Mouse (Mus musculus) neural tube, embryonic 12.5 days (tissue): ENCODE measurements at regions not wholly inside any gene's neighbourhood (a gene's known extent, or its start where the extent isn't known, plus 50 kb on each side); places are given as distances from the start of the nearest gene placed in this dataset.

Experiments used
- ATAC-seq: fragments of 200-750 bp; cut with Nextera tagmentation; 2 replicates; pipeline ENCODE4 v1.8.0; 2017; ENCODE audit warnings: low read depth, mild to moderate bottlenecking, moderate TSS enrichment, moderate library complexity; ENCODE audit not compliant: low FRiP score
- H3K27ac ChIP-seq: fragments of 300-500 bp; sonication (generic); 2 replicates; pipeline ENCODE4 v1.5.1; 2016
- H3K27me3 ChIP-seq: fragments of 300-500 bp; sonication (generic); replicated peaks from 2 replicates; pipeline ENCODE4 v1.6.1; 2016; ENCODE audit warnings: mild to moderate bottlenecking
- H3K36me3 ChIP-seq: fragments of 300-500 bp; sonication (generic); 2 replicates; pipeline ENCODE4 v1.6.1; 2016; ENCODE audit warnings: mild to moderate bottlenecking
- H3K4me1 ChIP-seq: fragments of 300-500 bp; sonication (generic); 2 replicates; pipeline ENCODE4 v1.6.1; 2016
- H3K4me2 ChIP-seq: fragments of 300-500 bp; sonication (generic); replicated peaks from 2 replicates; pipeline ENCODE4 v1.6.1; 2016; ENCODE audit warnings: mild to moderate bottlenecking
- H3K4me3 ChIP-seq: fragments of 300-500 bp; sonication (generic); 2 replicates; pipeline ENCODE4 v1.5.1; 2016
- H3K9ac ChIP-seq: fragments of 300-500 bp; sonication (generic); 2 replicates; pipeline ENCODE4 v1.6.1; 2016; ENCODE audit warnings: mild to moderate bottlenecking
- H3K9me3 ChIP-seq: fragments of 300-500 bp; sonication (generic); 2 replicates; pipeline ENCODE4 v1.6.1; 2016; ENCODE audit warnings: mild to moderate bottlenecking
- WGBS: fragments of 180-500 bp; shearing (Covaris S2); methylation state at CpG from one replicate; pipeline ENCODE4 v1.1.7; 2016; 5-methylcytosine and 5-hydroxymethylcytosine counted together

- Histone ChIP-seq H3K27me3 (no peaks in the 10 kb centered on the region), H3K9ac (no peak overlapping the region), H3K9me3 (no peaks in the 10 kb centered on the region), H3K36me3 (no peaks in the 10 kb centered on the region), H3K27ac (no peak overlapping the region), H3K4me1 (no peaks in the 10 kb centered on the region), H3K4me2 (no peak overlapping the region), H3K4me3 (no peak overlapping the region)
- ATAC-seq: no peak
- WGBS: 49% methylated on average over 9 of the region's 9 CpGs
These were observed 2595.7 kb upstream of the Gm7489 start for GRCm38 (mm10) chr15:51288911-51289432.

DNA sequence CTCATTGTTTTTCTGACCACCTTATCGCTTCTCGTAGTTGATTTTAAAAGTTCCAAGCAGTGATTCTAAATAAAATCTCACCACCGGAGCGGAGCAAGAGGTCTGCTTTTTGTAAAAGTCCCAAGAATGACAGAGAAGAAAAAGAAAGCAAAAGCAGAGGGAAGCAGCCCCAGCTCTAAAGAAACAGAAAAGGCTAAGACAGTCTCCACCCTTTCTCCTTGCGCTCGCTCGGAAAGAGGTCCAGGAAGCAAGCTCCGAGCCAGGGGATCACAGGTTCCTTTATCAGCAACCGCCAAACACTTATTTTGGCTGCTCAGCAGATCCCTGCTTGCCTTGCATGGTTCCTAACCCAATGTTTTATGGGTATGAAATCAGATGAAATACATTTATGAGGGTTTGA, 2594.8 kb upstream of the Gm7489 start:
- Histone ChIP-seq H3K9me3 (no peaks in the 10 kb centered on the region), H3K36me3 (no peaks in the 10 kb centered on the region), H3K27me3 (no peaks in the 10 kb centered on the region), H3K4me1 (no peaks in the 10 kb centered on the region), H3K9ac (no peak overlapping the region), H3K4me3 (no peak overlapping the region), H3K4me2 (no peak overlapping the region), H3K27ac (no peak overlapping the region)
- WGBS: 87% methylated on average over 9 of the region's 9 CpGs
- ATAC-seq: no peak

GRCm38 (mm10) chr15:51291183-51291582, 2593.5 kb upstream of the Gm7489 start:
- no peak overlapping the region for H3K4me2 ChIP-seq
- H3K4me3 ChIP-seq: no peak overlapping the region
- 91% methylated on average over 6 of the region's 6 CpGs for WGBS
- no peaks in the 10 kb centered on the region for H3K9me3 ChIP-seq
- H3K36me3 ChIP-seq: no peaks in the 10 kb centered on the region
- H3K9ac ChIP-seq: no peak overlapping the region
- no peak overlapping the region for H3K27ac ChIP-seq
- no peak for ATAC-seq
- no peaks in the 10 kb centered on the region for H3K4me1 ChIP-seq
- no peaks in the 10 kb centered on the region for H3K27me3 ChIP-seq

DNA sequence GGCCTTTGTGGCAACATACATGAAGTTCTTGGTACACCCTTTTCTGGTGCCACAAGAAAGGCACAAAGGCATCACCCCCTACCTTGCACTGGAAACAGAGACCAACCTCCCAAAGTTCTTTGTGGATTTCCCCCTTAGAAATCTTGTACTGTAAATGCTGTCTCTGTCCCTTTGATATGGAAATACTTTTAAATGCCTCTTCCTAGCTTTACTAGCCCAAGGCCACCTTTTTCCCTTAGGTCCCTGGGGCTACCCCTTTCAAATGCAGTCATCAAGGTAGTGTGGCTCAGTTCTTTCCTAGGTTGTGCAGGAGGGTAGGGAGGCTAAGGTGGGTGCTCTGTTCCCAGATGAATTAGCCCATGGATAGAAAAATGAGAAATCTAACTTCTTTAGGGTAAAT, 2587.9 kb upstream of the Gm7489 start:
- Histone ChIP-seq H3K4me1 (no peaks in the 10 kb centered on the region), H3K4me3 (no peak overlapping the region), H3K9me3 (no peaks in the 10 kb centered on the region), H3K27me3 (no peaks in the 10 kb centered on the region), H3K4me2 (no peak overlapping the region), H3K36me3 (no peaks in the 10 kb centered on the region), H3K9ac (no peak overlapping the region), H3K27ac (no peak overlapping the region)
- no peak for ATAC-seq

GRCm38 (mm10) chr15:51318072-51318471, 2566.6 kb upstream of the Gm7489 start:
- H3K4me2 ChIP-seq: no peak overlapping the region
- 85% methylated on average over 1 of the region's 1 CpGs for WGBS
- no peaks in the 10 kb centered on the region for H3K9me3 ChIP-seq
- H3K4me1 ChIP-seq: no peaks in the 10 kb centered on the region
- no peak overlapping the region for H3K4me3 ChIP-seq
- ATAC-seq: no peak
- H3K27me3 ChIP-seq: no peaks in the 10 kb centered on the region
- no peak overlapping the region for H3K27ac ChIP-seq
- H3K9ac ChIP-seq: no peak overlapping the region
- H3K36me3 ChIP-seq: no peaks in the 10 kb centered on the region

GRCm38 (mm10) chr15:51318760-51319159, 2565.9 kb upstream of the Gm7489 start:
- Histone ChIP-seq H3K36me3 (no peaks in the 10 kb centered on the region), H3K27me3 (no peaks in the 10 kb centered on the region), H3K4me1 (no peaks in the 10 kb centered on the region), H3K27ac (no peak overlapping the region), H3K4me3 (no peak overlapping the region), H3K9ac (no peak overlapping the region), H3K4me2 (no peak overlapping the region), H3K9me3 (no peaks in the 10 kb centered on the region)
- WGBS: 87% methylated on average over 2 of the region's 2 CpGs
- no peak for ATAC-seq

DNA sequence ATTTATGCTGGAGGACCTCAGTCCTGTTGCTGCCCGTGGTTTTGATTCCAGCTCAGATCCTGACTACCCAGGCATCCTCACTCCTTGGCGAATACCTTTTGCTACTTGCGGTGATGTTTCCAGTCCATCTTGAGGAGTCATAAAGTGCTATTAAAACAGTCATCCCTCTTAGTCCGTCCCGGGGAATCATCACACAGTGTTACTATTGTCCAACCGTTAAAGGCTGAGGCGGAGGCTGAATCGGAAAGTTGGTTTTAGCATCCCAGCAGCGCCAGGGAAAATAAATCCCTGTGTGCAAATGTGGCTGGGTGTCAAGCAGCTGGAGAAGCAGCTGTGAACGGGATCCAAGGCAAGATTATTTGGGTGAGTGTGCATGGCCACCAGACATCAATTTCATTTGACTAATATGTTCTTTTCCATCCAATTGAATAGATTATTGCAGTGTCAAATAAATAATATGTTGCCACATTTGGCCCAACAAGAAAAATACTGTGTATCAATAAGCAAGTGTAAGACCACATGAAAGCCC, 2564.3 kb upstream of the Gm7489 start:
- H3K4me2 ChIP-seq: no peak overlapping the region
- no peaks in the 10 kb centered on the region for H3K27me3 ChIP-seq
- no peaks in the 10 kb centered on the region for H3K36me3 ChIP-seq
- no peaks in the 10 kb centered on the region for H3K4me1 ChIP-seq
- 65% methylated on average over 10 of the region's 10 CpGs for WGBS
- no peak overlapping the region for H3K27ac ChIP-seq
- no peak overlapping the region for H3K4me3 ChIP-seq
- H3K9me3 ChIP-seq: no peaks in the 10 kb centered on the region
- ATAC-seq: no peak
- H3K9ac ChIP-seq: no peak overlapping the region

- H3K36me3 ChIP-seq: no peaks in the 10 kb centered on the region
- no peak overlapping the region for H3K9ac ChIP-seq
- no peak overlapping the region for H3K4me3 ChIP-seq
- H3K27ac ChIP-seq: no peak overlapping the region
- no peaks in the 10 kb centered on the region for H3K27me3 ChIP-seq
- H3K9me3 ChIP-seq: no peaks in the 10 kb centered on the region
- no peaks in the 10 kb centered on the region for H3K4me1 ChIP-seq
- WGBS: 69% methylated on average over 5 of the region's 5 CpGs
- H3K4me2 ChIP-seq: no peak overlapping the region
- no peak for ATAC-seq
These were observed 2561.4 kb upstream of the Gm7489 start for GRCm38 (mm10) chr15:51323284-51323683.

GRCm38 (mm10) chr15:51324211-51324610, 2560.5 kb upstream of the Gm7489 start:
- Histone ChIP-seq H3K9me3 (no peaks in the 10 kb centered on the region), H3K4me2 (no peak overlapping the region), H3K4me1 (no peaks in the 10 kb centered on the region), H3K27me3 (no peaks in the 10 kb centered on the region), H3K9ac (no peak overlapping the region), H3K36me3 (no peaks in the 10 kb centered on the region), H3K4me3 (no peak overlapping the region), H3K27ac (no peak overlapping the region)
- no peak for ATAC-seq
- WGBS: 88% methylated on average over 5 of the region's 5 CpGs

DNA sequence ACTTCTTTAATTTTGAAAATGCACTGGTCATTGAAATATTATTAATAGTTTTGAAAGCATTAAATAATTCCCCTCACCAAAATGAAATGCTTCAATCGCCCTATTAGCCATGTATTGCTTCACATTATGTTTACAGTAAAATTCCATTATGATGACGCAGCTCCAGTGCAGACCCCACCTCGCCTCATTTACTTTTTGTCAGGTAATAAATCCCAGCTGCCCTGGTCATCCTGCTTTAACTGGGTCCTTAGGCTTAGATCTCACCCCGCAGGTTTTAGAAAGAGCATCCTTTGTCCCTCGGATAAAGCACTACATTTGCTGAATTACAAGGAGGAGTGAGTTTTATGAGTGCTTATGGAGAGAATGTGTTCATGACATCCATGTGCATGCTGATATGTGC, 2557.0 kb upstream of the Gm7489 start:
- ATAC-seq: no peak
- Histone ChIP-seq H3K4me1 (no peaks in the 10 kb centered on the region), H3K9me3 (no peaks in the 10 kb centered on the region), H3K27me3 (no peaks in the 10 kb centered on the region), H3K4me2 (no peak overlapping the region), H3K36me3 (no peaks in the 10 kb centered on the region), H3K9ac (no peak overlapping the region), H3K27ac (no peak overlapping the region), H3K4me3 (no peak overlapping the region)
- 52% methylated on average over 5 of the region's 5 CpGs for WGBS

DNA sequence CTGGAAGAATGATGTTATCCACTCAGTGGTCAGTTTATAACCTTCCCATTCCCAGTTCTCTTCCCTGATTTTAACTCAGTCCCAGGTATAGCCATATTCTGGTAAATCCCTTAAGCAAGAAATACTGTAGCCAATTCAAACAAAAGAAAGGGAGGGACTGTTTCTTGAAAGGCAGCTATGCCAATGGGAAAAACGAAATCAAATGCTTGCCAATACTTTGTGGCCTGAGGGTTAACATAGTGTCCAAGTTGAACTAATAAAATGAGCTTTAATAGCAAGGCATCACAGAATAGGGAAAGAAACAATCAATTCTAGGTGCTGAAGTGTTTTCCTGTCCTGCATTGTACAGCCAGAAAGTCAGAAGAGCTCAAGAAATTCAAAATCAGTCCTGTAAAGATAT, 2548.3 kb upstream of the Gm7489 start:
- 69% methylated on average over 1 of the region's 1 CpGs for WGBS
- no peaks in the 10 kb centered on the region for H3K4me1 ChIP-seq
- no peak for ATAC-seq
- no peaks in the 10 kb centered on the region for H3K27me3 ChIP-seq
- no peak overlapping the region for H3K4me3 ChIP-seq
- no peaks in the 10 kb centered on the region for H3K36me3 ChIP-seq
- H3K27ac ChIP-seq: no peak overlapping the region
- no peaks in the 10 kb centered on the region for H3K9me3 ChIP-seq
- H3K4me2 ChIP-seq: no peak overlapping the region
- H3K9ac ChIP-seq: no peak overlapping the region

DNA sequence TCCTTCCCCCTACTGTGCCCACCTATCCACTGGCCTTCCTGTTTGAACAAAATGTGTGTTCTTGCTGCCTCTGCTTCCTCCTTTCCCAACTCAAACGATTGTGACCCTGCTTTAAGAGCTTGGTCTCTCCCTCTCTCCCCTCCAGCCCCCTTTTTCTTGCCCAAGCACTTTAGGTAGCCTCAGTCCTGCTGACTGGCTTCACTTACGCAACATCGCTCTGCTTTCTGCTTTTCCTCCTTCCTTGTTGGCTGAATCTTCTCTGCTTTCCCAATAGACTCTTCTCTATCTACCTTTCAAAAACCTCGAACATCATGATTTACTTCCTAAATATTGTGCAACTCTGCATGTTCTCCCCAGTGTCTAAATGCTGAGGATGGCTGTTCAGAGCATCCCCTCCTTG, 2538.4 kb upstream of the Gm7489 start:
- H3K4me3 ChIP-seq: no peak overlapping the region
- no peaks in the 10 kb centered on the region for H3K9me3 ChIP-seq
- no peak overlapping the region for H3K9ac ChIP-seq
- no peaks in the 10 kb centered on the region for H3K27me3 ChIP-seq
- H3K36me3 ChIP-seq: no peaks in the 10 kb centered on the region
- ATAC-seq: no peak
- H3K4me1 ChIP-seq: no peaks in the 10 kb centered on the region
- 84% methylated on average over 4 of the region's 4 CpGs for WGBS
- H3K27ac ChIP-seq: no peak overlapping the region
- no peak overlapping the region for H3K4me2 ChIP-seq

DNA sequence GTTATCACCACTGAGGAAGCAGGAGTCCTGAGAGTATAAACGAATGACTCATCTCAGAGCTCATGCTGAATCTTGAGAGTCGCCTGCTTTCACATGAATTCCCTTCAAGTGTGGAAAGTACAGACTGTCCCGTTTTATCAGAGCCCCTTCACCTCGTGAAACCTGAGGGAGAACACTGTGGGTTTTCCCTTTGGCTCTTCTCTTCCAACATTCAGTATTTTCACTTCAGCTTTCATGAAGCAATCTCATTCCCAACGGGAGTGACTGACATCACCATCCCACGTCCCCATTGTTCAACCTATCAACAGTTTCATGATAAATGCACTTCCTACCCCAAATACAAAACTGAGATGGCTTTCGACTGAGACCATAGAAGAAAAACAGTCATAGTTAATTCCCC, 2521.3 kb upstream of the Gm7489 start:
- 77% methylated on average over 7 of the region's 7 CpGs for WGBS
- Histone ChIP-seq H3K4me3 (no peak overlapping the region), H3K27ac (no peak overlapping the region), H3K9ac (no peak overlapping the region), H3K4me1 (no peaks in the 10 kb centered on the region), H3K36me3 (no peaks in the 10 kb centered on the region), H3K9me3 (no peaks in the 10 kb centered on the region), H3K27me3 (no peaks in the 10 kb centered on the region), H3K4me2 (no peak overlapping the region)
- no peak for ATAC-seq
